Mouse (Mus musculus) heart, embryonic 14.5 days (tissue): Measurements from ENCODE around the gene Ap4s1. TPM values are rescaled to one million over a fixed set of nuclear protein-coding genes. Genes with fewer than 3 reads are reported as not detected.

Experiments used
- ATAC-seq: fragments of 200-750 bp; cut with Nextera tagmentation; 2 replicates; pipeline ENCODE4 v1.8.0; 2017; ENCODE audit warnings: low read depth, moderate TSS enrichment; ENCODE audit not compliant: insufficient number of reproducible peaks, insufficient read depth, low FRiP score
- H3K27ac ChIP-seq, 2 experiments: fragments of 200-500 bp in 1 of 2; fragments of 300-500 bp in 1 of 2; sonication (generic) in 1 of 2; replicated peaks in 1 of 2; 2 replicates each; pipeline ENCODE4 v1.5.1; 2012 to 2014; ENCODE audit warnings: low read depth in 2 of 2, low read length in 2 of 2, control low read depth in 1 of 2, mild to moderate bottlenecking in 1 of 2, mixed read lengths in 1 of 2; ENCODE audit not compliant: control insufficient read depth in 1 of 2, insufficient read depth in 1 of 2
- H3K27me3 ChIP-seq: fragments of 300-500 bp; sonication (generic); 2 replicates; pipeline ENCODE4 v1.6.1; 2014; ENCODE audit warnings: mild to moderate bottlenecking, low read length, control low read depth; ENCODE audit not compliant: control insufficient read depth, insufficient read depth
- H3K36me3 ChIP-seq: fragments of 300-500 bp; sonication (generic); 2 replicates; pipeline ENCODE4 v1.6.1; 2014; ENCODE audit warnings: mild to moderate bottlenecking, control low read depth, low read length, mixed read lengths; ENCODE audit not compliant: control insufficient read depth, insufficient read depth
- H3K4me1 ChIP-seq, 2 experiments: fragments of 200-500 bp in 1 of 2; fragments of 300-500 bp in 1 of 2; sonication (generic) in 1 of 2; 2 replicates each; pipeline ENCODE4 v1.6.1; 2012 to 2014; ENCODE audit warnings: low read length in 2 of 2, control low read depth in 1 of 2, mixed read lengths in 1 of 2; ENCODE audit not compliant: control insufficient read depth in 2 of 2, insufficient read depth in 2 of 2
- H3K4me2 ChIP-seq: fragments of 300-500 bp; sonication (generic); 2 replicates; pipeline ENCODE4 v1.6.1; 2014; ENCODE audit warnings: mild to moderate bottlenecking, low read length
- H3K4me3 ChIP-seq, 2 experiments: fragments of 200-500 bp in 1 of 2; fragments of 300-500 bp in 1 of 2; sonication (generic) in 1 of 2; 2 replicates each; pipeline ENCODE4 v1.5.1; 2012 to 2014; ENCODE audit warnings: low read length in 2 of 2, mild to moderate bottlenecking in 2 of 2, control low read depth in 1 of 2, low read depth in 1 of 2, moderate library complexity in 1 of 2; ENCODE audit not compliant: control insufficient read depth in 1 of 2, insufficient read depth in 1 of 2
- H3K9ac ChIP-seq: fragments of 300-500 bp; sonication (generic); 2 replicates; pipeline ENCODE4 v1.6.1; 2014; ENCODE audit warnings: mild to moderate bottlenecking, low read length
- H3K9me3 ChIP-seq: fragments of 300-500 bp; sonication (generic); 2 replicates; pipeline ENCODE4 v1.6.1; 2016; ENCODE audit warnings: low read length, control low read depth; ENCODE audit not compliant: control insufficient read depth
- WGBS: fragments of 180-500 bp; shearing (Covaris S2); extraction: QIAGEN DNeasy Blood & Tissue Kit; methylation state at CpG from one replicate; pipeline ENCODE4 v1.1.7; 2014; 5-methylcytosine and 5-hydroxymethylcytosine counted together
- polyA plus RNA-seq: library from polyadenylated mRNA; unstranded; fragments of >200 nt; fragmentation: Nextera tagmentation; extraction: Ambion mirVana; gene quantifications from 2 replicates; pipeline ENCODE4 v1.2.1, GENCODE M21; 2014

Ap4s1 gene
- polyA plus RNA-seq, 1 experiment from 2014 or later, result 42.0 TPM

GRCm38 (mm10) chr12:51768702-51769101 lies 77.9 kb downstream of the Ap4s1 start:
- no peaks in the 10 kb centered on the region for H3K9me3 ChIP-seq
- 91% methylated on average over 15 of the region's 15 CpGs for WGBS
- no peak overlapping the region for H3K27ac ChIP-seq
- no peak overlapping the region for H3K9ac ChIP-seq
- no peak overlapping the region for H3K4me3 ChIP-seq
- ATAC-seq, result no peak
- no peaks in the 10 kb centered on the region for H3K27me3 ChIP-seq
- no peak overlapping the region for H3K4me2 ChIP-seq
- H3K4me1 ChIP-seq, result peaks cover 0 to 6% of the 10 kb centered on the region in 2 experiments; a peak in 1 of 4 replicates
- peaks cover 82% of the 10 kb centered on the region for H3K36me3 ChIP-seq

GRCm38 (mm10) chr12:51784842-51785241 lies 94.0 kb downstream of the Ap4s1 start:
- Histone ChIP-seq H3K4me1 (no peaks in the 10 kb centered on the region), H3K9me3 (no peaks in the 10 kb centered on the region), H3K9ac (no peak overlapping the region), H3K27me3 (no peaks in the 10 kb centered on the region), H3K4me3 (no peak overlapping the region), H3K4me2 (no peak overlapping the region), H3K36me3 (peaks cover 99% of the 10 kb centered on the region), H3K27ac (no peak overlapping the region)
- ATAC-seq, result no peak
- WGBS, result 93% methylated on average over 7 of the region's 7 CpGs

Other genes with a start within 250 kb of the Ap4s1 start
- gene Coch, start 97.7 kb upstream of the Ap4s1 start, polyA plus RNA-seq, result 1.1 and 1.2 TPM in 2 replicates
- gene Strn3, start 864 bp downstream of the Ap4s1 start, polyA plus RNA-seq, result 58.6 and 60.9 TPM in 2 replicates
- gene Hectd1, start 138.5 kb downstream of the Ap4s1 start, polyA plus RNA-seq, result 43.3 and 43.6 TPM in 2 replicates